11 mouse cellular contexts compared by ENCODE assay signal in the genomic region with DNA sequence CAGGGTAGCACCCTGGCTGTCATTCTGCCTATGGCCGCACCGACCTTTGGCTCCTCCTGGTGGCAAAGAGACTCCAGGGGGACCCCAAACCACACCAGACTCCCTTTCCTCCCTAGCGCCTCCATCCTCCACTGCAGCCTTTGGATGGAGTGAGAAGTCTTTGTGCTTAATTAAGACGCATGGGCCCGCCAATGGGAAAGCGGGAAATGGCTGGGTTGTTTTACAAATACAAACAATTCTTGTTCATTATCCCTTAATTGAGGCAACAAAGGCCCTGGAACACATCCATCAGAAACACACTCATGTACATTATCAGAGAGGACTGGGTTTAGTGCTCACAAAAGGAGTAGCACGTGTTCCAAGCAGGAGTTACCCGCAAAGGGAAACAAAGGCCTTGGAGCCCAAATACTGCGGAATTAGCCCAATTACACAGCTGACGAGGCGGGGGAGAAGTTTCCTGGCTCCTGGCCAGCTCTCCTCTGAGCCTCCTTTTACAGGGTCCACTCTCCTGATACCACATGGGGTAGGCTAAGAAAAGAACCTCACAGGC.
DNase-seq lines count a peak whose midpoint lies in the region; ATAC-seq and TF ChIP-seq lines count a peak whose summit lies in the region.
"Had no signal": no experiment of that assay in that cellular context is flagged by ENCODE, and none has a peak within 500 bp of the region (broad histone marks: within the 10 kb centered on the region; RNA-seq: fewer than 3 reads in every experiment).

No protein-coding gene starts in this region.

- WGBS in thymus, adult 2 months: 67% methylated on average over 11 of the region's 11 CpGs
- 29% methylated on average over 11 of the region's 11 CpGs for WGBS in midbrain, embryonic 12.5 days

- no peaks in the 10 kb centered on the region for H3K9me3 ChIP-seq in midbrain, embryonic 12.5 days
- H3K9me3 ChIP-seq: limb, embryonic 13.5 days; stomach, embryonic 15.5 days had no signal

- peaks cover 11% of the 10 kb centered on the region; the same call in 1 of the 2 replicates for H3K4me1 ChIP-seq in thymus, adult 2 months (replicated peaks; ENCODE audit: control insufficient read depth, insufficient read depth, low read length)
- H3K4me1 ChIP-seq in midbrain, embryonic 12.5 days: peaks cover 12% of the 10 kb centered on the region
- H3K4me1 ChIP-seq: stomach, embryonic 15.5 days had no signal

- peak; percentile 52 for ATAC-seq in midbrain, embryonic 12.5 days (ENCODE audit: low FRiP score, low read depth)
- ATAC-seq in frontal cortex, adult (ENCODE audit: low TSS enrichment): no peak

- no peak overlapping the region for H3K9ac ChIP-seq in midbrain, embryonic 12.5 days (replicated peaks)
- H3K9ac ChIP-seq: limb, embryonic 13.5 days; stomach, embryonic 15.5 days had no signal

- H3K36me3 ChIP-seq in thymus, adult 2 months (ENCODE audit: control insufficient read depth, insufficient read depth, low read length): no peaks in the 10 kb centered on the region
- H3K36me3 ChIP-seq in midbrain, embryonic 12.5 days: no peaks in the 10 kb centered on the region
- H3K36me3 ChIP-seq: limb, embryonic 13.5 days; stomach, embryonic 15.5 days had no signal

- H3K27ac ChIP-seq in thymus, adult 2 months (ENCODE audit: control insufficient read depth, insufficient read depth, low read length): no peak overlapping the region
- no peak overlapping the region for H3K27ac ChIP-seq in midbrain, embryonic 12.5 days (replicated peaks)
- H3K27ac ChIP-seq: limb, embryonic 13.5 days; stomach, embryonic 15.5 days had no signal

- no peak overlapping the region for H3K4me3 ChIP-seq in thymus, adult 2 months (ENCODE audit: control insufficient read depth, insufficient read depth, low read length)
- no peak overlapping the region for H3K4me3 ChIP-seq in midbrain, embryonic 12.5 days
- H3K4me3 ChIP-seq: limb, embryonic 13.5 days; stomach, embryonic 15.5 days had no signal

- no peak for TF ChIP-seq POLR2A in thymus, adult 2 months (IDR thresholded peaks at IDR 0.05; ENCODE audit: control insufficient read depth, extremely low read depth, insufficient read depth, low read length, poor library complexity)

- H3K4me2 ChIP-seq in midbrain, embryonic 12.5 days (replicated peaks): no peak overlapping the region
- H3K4me2 ChIP-seq: limb, embryonic 13.5 days; stomach, embryonic 15.5 days had no signal

- no peaks in the 10 kb centered on the region for H3K27me3 ChIP-seq in thymus, adult 2 months (ENCODE audit: control insufficient read depth, insufficient read depth, low read length)
- peaks cover 60% of the 10 kb centered on the region for H3K27me3 ChIP-seq in midbrain, embryonic 12.5 days
- H3K27me3 ChIP-seq: stomach, embryonic 15.5 days had no signal

- peak; percentile 26 for DNase-seq in embryo, embryonic 10.5 days (ENCODE audit: low spot score)
- no peak for DNase-seq in embryo, embryonic 9.5 days (ENCODE audit: extremely low spot score)
- DNase-seq in thymus, adult 2 months: no peak
- no peak for DNase-seq in thymus, adult 18-20 months
- DNase-seq in thymus, postnatal 4 days: peak; percentile 67
- no peak for DNase-seq in adrenal gland, postnatal 10 days
- DNase-seq: cerebellum, adult 9-11 months had no signal

- TF ChIP-seq CTCF in thymus, adult 2 months (IDR thresholded peaks at IDR 0.05; ENCODE audit: borderline replicate concordance, control insufficient read depth, extremely low read depth, insufficient read depth, low read length, poor library complexity): peak; percentile 25; the same call in 1 of the 2 replicates

Comparison
In these comparisons a context has a peak if more than half of its experiments do, and no peak if none do; other contexts are left out.
1. DNase-seq: peak in embryo, embryonic 10.5 days (single experiment) and thymus, postnatal 4 days (single experiment); none in embryo, embryonic 9.5 days (single experiment), thymus, adult 2 months (single experiment), thymus, adult 18-20 months (0 of 2) and adrenal gland, postnatal 10 days (single experiment).